Mouse (Mus musculus) G1E (cell line): Measurements from ENCODE around the gene Tm4sf5.
"Not testable (repeated sequence)": the region's sequence is repeated elsewhere in the genome, so short reads cannot be mapped to it uniquely, and the experiment has no call there.

Source experiments
- CTCF ChIP-seq: IDR thresholded peaks from 2 replicates; pipeline ENCODE4 v1.5.1; 2012; ENCODE audit warnings: low read depth, low read length, inconsistent platforms, mixed read lengths
- TAL1 ChIP-seq: conservative IDR thresholded peaks from 2 replicates; pipeline ENCODE4 v1.6.1; 2012; ENCODE audit warnings: low read depth, low read length, inconsistent platforms, mixed read lengths

DNA sequence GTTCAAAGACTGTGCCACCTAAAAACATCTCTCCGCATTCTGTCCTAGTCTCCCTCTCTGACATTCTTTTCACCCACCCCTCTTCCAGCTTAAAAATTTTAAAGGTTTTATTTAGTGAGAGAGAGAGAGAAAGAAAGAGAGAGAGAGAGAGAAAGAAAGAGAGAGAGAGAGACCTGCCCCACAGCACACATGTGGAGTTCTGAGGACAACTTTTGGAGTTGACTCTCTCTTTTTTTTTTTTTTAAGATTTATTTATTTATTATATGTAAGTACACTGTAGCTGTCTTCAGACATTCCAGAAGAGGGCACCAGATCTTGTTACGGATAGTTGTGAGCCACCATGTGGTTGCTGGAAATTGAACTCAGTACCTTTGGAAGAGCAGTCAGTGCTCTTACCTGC, 26.0 kb downstream of the Tm4sf5 start:
- TF ChIP-seq CTCF, TAL1: not testable (repeated sequence)
